Mouse (Mus musculus): ENCODE results near the gene Aldh2. TPM values are rescaled to one million over a fixed set of nuclear protein-coding genes. Genes with fewer than 3 reads are reported as not detected.
"Not testable (repeated sequence)": the region's sequence is repeated elsewhere in the genome, so short reads cannot be mapped to it uniquely, and the experiment has no call there.

Aldh2 gene
- total RNA-seq, 2 experiments from 2014 or later = 114 to 134 TPM

DNA sequence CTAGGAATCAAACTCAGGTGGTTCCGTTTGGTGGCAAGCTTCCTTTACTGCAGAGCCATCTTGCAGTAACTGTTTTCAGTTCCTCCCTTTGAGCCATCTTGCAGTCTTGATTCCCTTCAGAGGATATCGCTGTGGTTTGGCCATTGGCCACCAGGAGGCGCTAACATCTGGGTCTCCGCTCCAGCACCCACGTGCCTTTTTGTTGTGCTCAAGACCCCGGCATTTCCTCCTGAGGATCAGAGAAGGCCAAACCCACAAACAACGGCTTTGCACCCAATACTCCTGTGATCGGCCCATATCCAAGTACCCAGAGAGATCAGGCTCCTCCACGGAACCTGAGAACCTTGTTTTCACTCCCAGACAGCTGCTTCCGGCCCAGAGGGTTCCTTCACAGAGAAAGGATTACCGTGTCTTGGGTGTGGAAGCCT is 29.1 kb downstream of the Aldh2 start:
- peak; percentile 87 to 94 for DNase-seq
- intact Hi-C loops (cut with DNase I) = loop anchor here (1.0 kb wide), 1 partner anchor 38 kb away; no protein-coding TSS in a partner anchor

DNA sequence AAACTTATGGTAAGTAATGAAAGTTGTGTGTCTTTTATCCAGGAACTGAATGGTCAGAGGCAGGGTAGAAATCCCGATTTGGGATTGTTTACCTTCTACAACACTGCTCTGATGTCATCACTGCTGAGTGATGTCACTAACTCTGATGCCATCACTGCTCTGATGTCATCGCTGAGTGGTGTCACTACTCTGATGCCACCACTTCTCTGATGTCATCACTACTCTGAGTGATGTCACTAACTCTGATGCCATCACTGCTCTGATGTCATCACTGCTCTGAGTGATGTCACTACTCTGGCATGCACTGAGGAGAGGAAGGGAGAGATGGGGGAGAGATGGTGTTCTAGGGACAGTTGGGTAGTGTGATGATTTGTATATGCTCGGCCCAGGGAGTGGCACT is 31.2 kb downstream of the Aldh2 start:
- no peak for DNase-seq
- intact Hi-C loops (cut with DNase I) = no loop called here

- intact Hi-C loops (cut with DNase I) = no loop called here
- DNase-seq = no peak
These were observed 44.4 kb downstream of the Aldh2 start for GRCm38 (mm10) chr5:121549196-121549595.

- DNase-seq = no peak
- intact Hi-C loops (cut with DNase I) = no loop called here
These were observed 46.5 kb downstream of the Aldh2 start for GRCm38 (mm10) chr5:121547084-121547483.

DNA sequence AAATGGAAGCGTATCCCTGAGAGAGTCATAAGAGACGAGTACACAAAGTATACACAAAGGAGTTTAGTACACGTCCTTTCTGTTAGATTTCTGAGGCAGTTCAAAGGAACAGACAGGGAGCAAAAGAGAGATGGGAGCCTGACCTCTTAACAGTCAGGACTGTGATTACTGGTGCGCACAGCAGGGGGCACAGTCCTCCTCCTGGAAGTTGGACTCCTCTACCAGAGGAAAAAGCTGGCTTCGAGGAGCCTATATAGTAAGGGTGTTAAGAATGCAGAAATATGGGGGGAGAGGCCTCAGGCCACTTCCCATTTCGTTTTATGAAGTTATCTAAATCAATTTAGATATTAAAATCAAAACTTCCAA is 47.1 kb downstream of the Aldh2 start:
- DNase-seq = peak; percentile 62 to 70
- intact Hi-C loops (cut with DNase I) = loop anchor here (1.0 kb wide), 1 partner anchor 56 kb away; no protein-coding TSS in a partner anchor

GRCm38 (mm10) chr5:121545793-121546529 is 47.7 kb downstream of the Aldh2 start, which contains the start of gene Mapkapk5:
Gene Mapkapk5, minus strand, starts transcription at chr5:121545905.
- intact Hi-C loops (cut with DNase I) = loop anchor here (1.0 kb wide), 1 partner anchor 56 kb away; no protein-coding TSS in a partner anchor
- DNase-seq = peak; percentile 98

DNA sequence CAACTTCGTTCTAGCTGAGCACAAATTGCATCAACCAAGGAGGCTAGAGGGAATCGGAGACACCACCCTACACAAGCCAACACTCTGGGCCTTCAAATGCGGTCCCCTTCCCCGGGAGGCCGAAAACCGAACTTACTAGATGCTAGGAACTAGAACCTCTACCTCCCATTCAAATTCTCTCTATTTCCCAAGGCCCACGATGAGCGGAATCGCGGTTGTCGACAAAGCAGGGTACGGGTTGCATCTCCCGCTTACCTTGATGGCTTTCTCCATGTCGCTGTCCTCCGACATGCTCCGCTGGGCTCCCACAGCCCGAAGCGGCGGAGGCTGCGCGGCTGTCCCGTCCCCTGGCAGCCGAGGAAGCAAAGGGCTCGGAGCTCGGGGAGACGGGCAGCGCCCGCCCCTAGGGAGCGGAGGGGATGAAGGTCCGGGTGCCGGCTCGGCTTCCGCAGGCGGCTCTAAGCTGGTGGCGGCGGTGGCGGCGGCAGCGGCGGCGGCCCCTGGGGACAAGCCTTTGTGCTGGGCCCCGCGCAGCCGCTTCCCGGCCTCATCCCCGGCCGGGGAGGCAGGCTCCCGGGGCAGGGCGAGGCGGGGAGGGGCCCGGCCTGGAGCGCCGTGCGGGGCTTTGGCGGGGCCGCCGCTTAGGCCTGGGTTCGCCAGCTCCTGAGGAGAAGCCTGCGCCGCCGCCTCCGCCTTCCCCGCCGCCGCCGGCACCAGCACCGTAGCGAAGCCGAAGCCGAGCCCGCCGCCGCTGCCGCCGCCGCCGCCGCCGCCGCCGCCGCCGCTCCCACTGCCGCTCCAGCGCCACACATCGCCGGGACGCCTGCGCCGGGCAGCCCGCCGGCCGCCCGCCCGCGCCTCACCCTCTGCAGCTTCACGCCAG is 48.5 kb downstream of the Aldh2 start, which contains the start of the genes Adam1a and Gm42878:
Adam1a (minus strand) TSS at position 573 of the 883 bp plus-strand sequence.
Gm42878 (minus strand) TSS at position 573 of the 883 bp plus-strand sequence.
- intact Hi-C loops (cut with DNase I) = no loop called here

DNA sequence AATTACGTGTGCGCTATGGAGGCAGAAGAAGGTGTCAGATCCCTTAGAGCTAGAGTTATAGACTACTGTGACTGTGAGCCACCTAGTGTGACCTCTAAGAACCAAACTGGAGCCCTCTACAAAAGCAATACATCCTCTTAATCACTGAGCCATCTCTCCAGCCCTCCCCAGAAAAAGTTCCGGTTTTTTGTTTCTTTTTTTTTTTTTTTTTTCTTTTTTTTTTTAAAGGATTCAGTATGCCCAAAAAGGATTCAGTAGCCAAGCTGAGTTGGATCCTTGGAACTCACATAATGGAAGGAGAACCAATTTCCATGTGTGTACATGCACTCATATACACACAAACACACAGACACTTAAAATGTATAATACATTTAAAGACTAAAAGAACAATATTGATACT is 50.3 kb downstream of the Aldh2 start:
- DNase-seq = no peak
- intact Hi-C loops (cut with DNase I) = no loop called here

More for the DNA sequence above, 48.5 kb downstream of the Aldh2 start, which contains the start of the genes Adam1a and Gm42878:
- DNase-seq = no peak

GRCm38 (mm10) chr5:121541235-121541634 is 52.4 kb downstream of the Aldh2 start:
- no peak for DNase-seq
- intact Hi-C loops (cut with DNase I) = no loop called here

- no peak for DNase-seq
- intact Hi-C loops (cut with DNase I) = no loop called here
These were observed 53.6 kb downstream of the Aldh2 start for GRCm38 (mm10) chr5:121540066-121540465.

DNA sequence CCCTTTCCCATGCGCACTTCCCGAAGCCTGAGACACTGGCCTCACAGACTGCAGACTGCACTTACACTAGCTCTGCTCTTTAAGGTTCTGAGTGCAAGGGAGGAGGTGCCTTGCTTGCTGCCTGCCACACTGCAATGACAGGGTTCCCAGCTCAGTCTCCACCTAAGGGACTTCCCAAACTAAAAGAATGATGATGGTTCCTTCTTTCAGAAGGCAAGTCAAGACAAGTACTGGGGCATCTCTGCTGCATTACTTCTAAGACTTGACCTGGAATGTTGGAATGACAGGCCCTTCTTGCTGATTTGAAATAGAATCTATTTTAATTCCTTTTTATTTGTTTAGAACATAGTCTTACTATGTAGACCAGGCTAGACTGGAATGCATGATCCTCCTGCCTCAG is 56.0 kb downstream of the Aldh2 start:
- intact Hi-C loops (cut with DNase I) = no loop called here
- no peak for DNase-seq

- intact Hi-C loops (cut with DNase I) = no loop called here
- no peak for DNase-seq
These were observed 56.6 kb downstream of the Aldh2 start for GRCm38 (mm10) chr5:121536921-121537555.

DNA sequence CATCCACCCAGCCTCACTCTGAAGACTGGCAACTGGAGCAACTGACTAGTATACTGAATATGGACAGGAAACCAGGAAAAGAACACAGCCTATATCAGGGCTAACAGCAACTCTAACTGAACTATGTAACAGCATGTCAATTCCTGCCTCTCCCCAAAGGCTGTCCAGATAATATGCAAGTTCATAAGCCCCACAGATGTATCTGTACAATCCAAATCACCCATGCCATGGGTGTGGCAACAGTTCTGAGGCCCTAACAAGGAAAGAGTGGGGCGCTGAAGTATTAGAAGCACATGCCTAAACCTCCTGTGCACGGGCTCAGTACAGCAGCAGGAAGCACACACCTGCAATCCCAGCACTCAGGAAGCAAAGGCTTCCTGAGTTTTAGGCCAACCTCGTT is 58.5 kb downstream of the Aldh2 start:
- intact Hi-C loops (cut with DNase I) = no loop called here

DNA sequence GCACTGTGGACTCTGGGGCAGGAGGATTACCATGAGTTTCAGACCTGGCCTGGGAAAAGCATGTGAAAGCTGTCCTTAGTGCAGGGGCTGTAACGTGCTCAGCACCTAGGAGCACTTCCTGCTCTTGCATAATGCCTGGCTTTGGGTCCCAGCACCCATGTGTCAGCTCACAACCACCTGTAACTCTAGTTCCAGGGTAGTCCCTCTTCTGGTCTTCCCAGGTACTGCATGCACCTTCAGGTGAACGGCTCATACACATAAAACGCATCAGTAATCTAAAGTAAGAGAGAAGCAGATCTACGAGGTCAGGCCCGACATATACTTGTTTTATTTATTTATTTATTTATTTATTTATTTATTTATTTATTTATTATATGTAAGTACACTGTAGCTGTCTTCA is 59.1 kb downstream of the Aldh2 start:
- intact Hi-C loops (cut with DNase I) = no loop called here
- DNase-seq = no peak

More for the DNA sequence above, 58.5 kb downstream of the Aldh2 start:
- DNase-seq = no peak

DNA sequence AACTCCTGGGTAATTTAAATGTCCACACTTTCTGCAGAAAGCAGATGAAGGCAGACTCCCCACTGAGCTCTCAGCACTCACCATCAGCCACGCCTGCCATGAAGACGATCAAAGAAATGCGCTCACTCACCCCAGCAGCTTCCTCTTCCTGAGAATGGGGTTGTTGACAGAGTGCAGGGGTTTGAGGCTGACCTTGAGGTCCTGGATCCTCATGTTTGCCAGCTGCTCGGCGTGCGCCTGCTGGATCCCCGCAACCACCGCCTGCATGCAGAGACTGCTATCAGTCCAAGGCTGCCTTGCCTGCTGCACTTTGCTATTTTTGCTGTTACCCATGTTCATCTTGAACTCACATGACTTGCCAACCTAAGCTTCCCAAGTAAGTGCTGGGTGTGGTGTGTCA is 66.7 kb downstream of the Aldh2 start:
- peak; percentile 27 to 41 for DNase-seq
- intact Hi-C loops (cut with DNase I) = no loop called here

DNA sequence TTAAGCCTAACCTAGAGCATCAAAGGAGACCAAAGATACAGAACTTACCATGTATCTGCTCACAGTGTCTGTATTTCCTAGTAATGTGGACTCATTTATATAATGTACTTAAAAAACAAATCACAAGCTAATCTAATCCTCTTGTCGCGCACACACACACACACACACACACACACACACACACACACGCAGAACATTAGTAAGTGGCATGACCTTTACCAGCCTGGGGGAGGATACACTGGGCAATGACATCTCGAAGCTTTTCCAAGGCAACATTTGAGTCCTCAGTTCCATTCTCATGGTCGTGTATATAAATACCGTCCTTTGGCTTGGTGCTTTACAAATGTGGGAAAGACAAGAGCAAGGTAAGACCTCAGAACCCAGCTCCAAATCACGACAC is 67.1 kb downstream of the Aldh2 start:
- DNase-seq = no peak
- intact Hi-C loops (cut with DNase I) = no loop called here

DNA sequence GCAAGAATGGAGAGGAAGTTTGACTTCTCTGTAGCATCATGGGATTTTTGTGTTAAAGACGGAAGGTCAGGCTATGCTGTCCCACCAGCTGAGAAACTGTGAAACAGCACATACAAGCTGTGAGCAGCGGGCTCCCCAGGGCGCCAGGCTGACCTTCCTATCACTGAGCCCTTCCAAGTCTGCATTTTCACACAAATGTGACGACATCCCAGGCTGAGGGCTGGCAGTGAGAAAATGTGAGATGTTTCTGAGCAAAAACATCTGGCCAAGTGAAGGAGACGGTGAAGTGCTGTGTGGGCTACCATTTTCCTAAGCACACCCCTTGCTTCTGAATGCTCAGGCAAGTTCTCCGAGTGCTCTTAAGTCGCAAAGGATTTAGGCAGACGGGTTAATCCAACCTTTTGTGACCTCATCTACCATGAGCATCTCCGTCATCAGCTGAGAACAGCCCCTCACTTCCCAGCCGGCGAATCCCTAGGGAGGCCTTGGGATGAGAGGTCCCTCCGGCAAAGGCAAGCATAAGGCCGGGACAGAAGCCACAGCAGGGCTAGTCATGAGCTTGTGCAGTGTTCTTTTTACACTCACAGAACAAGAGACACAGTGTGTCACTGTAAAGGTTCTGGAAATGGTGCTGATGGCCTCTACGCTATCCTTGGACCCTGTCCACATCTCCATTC is 67.7 kb downstream of the Aldh2 start:
- peak; percentile 51 to 62 for DNase-seq

DNA sequence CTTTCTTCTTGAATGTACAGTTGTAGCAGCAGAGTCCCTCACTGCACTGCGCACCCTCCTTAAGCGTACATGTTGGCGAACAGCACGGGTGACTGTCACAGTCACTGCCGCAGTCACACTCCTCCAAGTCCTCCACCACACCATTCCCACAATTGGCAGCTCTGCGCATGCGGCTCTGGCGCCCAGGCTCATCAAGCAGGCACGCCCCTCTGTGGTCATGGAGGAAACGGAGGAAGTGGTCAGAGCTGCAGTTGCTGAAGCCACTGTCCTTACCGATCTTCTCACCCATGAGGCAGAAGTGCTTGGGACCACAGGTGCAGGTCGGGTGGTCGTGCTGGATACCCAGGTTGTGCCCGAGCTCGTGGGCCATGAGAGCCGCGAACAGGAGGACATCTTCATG is 73.9 kb downstream of the Aldh2 start:
- intact Hi-C loops (cut with DNase I); DNase-seq: not testable (repeated sequence)

More for the DNA sequence above, 67.7 kb downstream of the Aldh2 start:
- intact Hi-C loops (cut with DNase I) = no loop called here

DNA sequence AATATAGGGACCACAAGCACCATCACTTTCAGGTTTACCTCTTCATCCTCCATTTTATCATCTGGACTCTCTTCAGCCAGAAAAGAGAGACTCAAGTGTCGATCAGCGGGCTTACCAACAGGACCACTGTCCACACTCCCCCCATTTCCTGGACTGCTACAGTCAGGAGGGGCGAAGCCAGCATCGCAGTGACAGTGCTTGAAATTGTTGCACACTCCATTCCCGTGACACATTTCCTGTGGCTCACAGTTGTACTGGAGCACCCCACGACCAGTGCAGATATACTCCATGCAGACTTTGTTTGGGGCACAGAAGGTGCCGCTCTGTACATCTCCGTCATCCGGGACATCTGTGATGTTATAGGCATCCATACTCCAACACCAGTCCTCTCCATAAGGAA is 74.6 kb downstream of the Aldh2 start:
- intact Hi-C loops (cut with DNase I) = no loop called here
- DNase-seq = no peak

Measured in heart, postnatal 10 days (tissue).